Mouse (Mus musculus): ENCODE measurements around the gene Fam71f1. TPM values are rescaled to one million over a fixed set of nuclear protein-coding genes. Genes with fewer than 3 reads are reported as not detected.
A peak's percentile ranks its signal among the peaks of the same experiment; 100 is the strongest.
"Not testable (repeated sequence)": the region's sequence is repeated elsewhere in the genome, so short reads cannot be mapped to it uniquely, and the experiment has no call there.

The Fam71f1 gene
- total RNA-seq, 2 experiments from 2014 or later, result not detected

GRCm38 (mm10) chr6:29322147-29322546 is 3.2 kb downstream of the Fam71f1 start:
- no peak for ATAC-seq (replicated peaks; ENCODE audit: poor library complexity, severe bottlenecking)

GRCm38 (mm10) chr6:29322735-29323134 is 3.8 kb downstream of the Fam71f1 start:
- peak; percentile 65 for ATAC-seq (replicated peaks; ENCODE audit: poor library complexity, severe bottlenecking)

GRCm38 (mm10) chr6:29326961-29327360 is 8.0 kb downstream of the Fam71f1 start:
- ATAC-seq (replicated peaks; ENCODE audit: poor library complexity, severe bottlenecking), result peak; percentile 71

GRCm38 (mm10) chr6:29329514-29329913 is 10.6 kb downstream of the Fam71f1 start:
- peak; percentile 69 for ATAC-seq (replicated peaks; ENCODE audit: poor library complexity, severe bottlenecking)

GRCm38 (mm10) chr6:29346512-29346911 is 27.6 kb downstream of the Fam71f1 start:
- not testable (repeated sequence) for ATAC-seq (replicated peaks; ENCODE audit: poor library complexity, severe bottlenecking)

GRCm38 (mm10) chr6:29347189-29347588 is 28.2 kb downstream of the Fam71f1 start:
- ATAC-seq (replicated peaks; ENCODE audit: poor library complexity, severe bottlenecking), result no peak

GRCm38 (mm10) chr6:29347665-29348370 is 28.9 kb downstream of the Fam71f1 start, which contains the start of gene Calu:
TSS of gene Calu (plus strand) at chr6:29348069.
- ATAC-seq (replicated peaks; ENCODE audit: poor library complexity, severe bottlenecking), result peak; percentile 95

GRCm38 (mm10) chr6:29348371-29348724 is 29.4 kb downstream of the Fam71f1 start:
- ATAC-seq (replicated peaks; ENCODE audit: poor library complexity, severe bottlenecking), result no peak

GRCm38 (mm10) chr6:29351613-29352012 is 32.7 kb downstream of the Fam71f1 start:
- no peak for ATAC-seq (replicated peaks; ENCODE audit: poor library complexity, severe bottlenecking)

- no peak for ATAC-seq (replicated peaks; ENCODE audit: poor library complexity, severe bottlenecking)
Measured at GRCm38 (mm10) chr6:29352816-29353215, 33.9 kb downstream of the Fam71f1 start.

- ATAC-seq (replicated peaks; ENCODE audit: poor library complexity, severe bottlenecking), result no peak
Measured at GRCm38 (mm10) chr6:29359386-29359785, 40.4 kb downstream of the Fam71f1 start.

GRCm38 (mm10) chr6:29360211-29360610 is 41.3 kb downstream of the Fam71f1 start:
- ATAC-seq (replicated peaks; ENCODE audit: poor library complexity, severe bottlenecking), result no peak

- no peak for ATAC-seq (replicated peaks; ENCODE audit: poor library complexity, severe bottlenecking)
Measured at GRCm38 (mm10) chr6:29362246-29363128, 43.5 kb downstream of the Fam71f1 start.

- ATAC-seq (replicated peaks; ENCODE audit: poor library complexity, severe bottlenecking), result no peak
Measured at GRCm38 (mm10) chr6:29363129-29363515, 44.2 kb downstream of the Fam71f1 start.

GRCm38 (mm10) chr6:29365277-29365676 is 46.3 kb downstream of the Fam71f1 start:
- no peak for ATAC-seq (replicated peaks; ENCODE audit: poor library complexity, severe bottlenecking)

- no peak for ATAC-seq (replicated peaks; ENCODE audit: poor library complexity, severe bottlenecking)
Measured at GRCm38 (mm10) chr6:29377386-29377785, 58.4 kb downstream of the Fam71f1 start.

GRCm38 (mm10) chr6:29378678-29379077 is 59.7 kb downstream of the Fam71f1 start:
- no peak for ATAC-seq (replicated peaks; ENCODE audit: poor library complexity, severe bottlenecking)

GRCm38 (mm10) chr6:29379954-29380353 is 61.0 kb downstream of the Fam71f1 start:
- ATAC-seq (replicated peaks; ENCODE audit: poor library complexity, severe bottlenecking), result peak; percentile 73

GRCm38 (mm10) chr6:29382442-29382841 is 63.5 kb downstream of the Fam71f1 start:
- no peak for ATAC-seq (replicated peaks; ENCODE audit: poor library complexity, severe bottlenecking)
